Mouse (Mus musculus): ENCODE data around the gene 5830411N06Rik. TPM values are rescaled to one million over a fixed set of nuclear protein-coding genes. Genes with fewer than 3 reads are reported as not detected.

The 5830411N06Rik gene
- total and polyA plus RNA-seq, 3 experiments = 0.12 TPM; not detected in 2

DNA sequence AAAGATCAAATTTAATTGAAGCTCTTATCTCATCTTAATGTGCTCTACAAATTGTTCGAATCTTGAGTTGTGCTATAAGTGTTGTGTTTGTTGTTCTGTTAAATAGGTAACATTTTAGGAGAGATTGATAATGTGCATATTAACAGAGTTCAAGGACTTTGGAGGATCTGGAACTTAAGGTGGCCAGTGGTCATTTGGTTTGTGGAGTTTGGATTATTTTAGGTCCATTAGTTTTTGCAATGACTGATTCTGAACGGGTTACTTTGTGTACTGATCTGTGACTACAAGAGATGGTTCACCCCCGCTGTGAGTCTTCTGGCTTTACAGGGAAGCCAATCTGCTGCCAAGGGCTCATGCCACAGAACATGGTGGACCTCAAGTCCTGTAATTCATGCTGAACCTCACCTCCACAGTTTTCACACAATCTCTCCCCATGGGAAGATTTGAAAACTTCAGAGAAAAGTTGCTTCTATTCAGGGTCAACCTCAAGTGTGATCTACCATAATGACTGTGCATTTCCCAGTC is 72.8 kb downstream of the 5830411N06Rik start:
- H3K9ac ChIP-seq (ENCODE audit: low read depth, low read length) = no peak overlapping the region
- H3K4me1 ChIP-seq (ENCODE audit: control insufficient read depth, insufficient read depth, low read length) = no peaks in the 10 kb centered on the region
- H3K27me3 ChIP-seq (ENCODE audit: control insufficient read depth, insufficient read depth, low read length) = no peaks in the 10 kb centered on the region
- H3K27ac ChIP-seq = no peak overlapping the region
- 76% methylated on average over 3 of the region's 3 CpGs for WGBS
- no peaks in the 10 kb centered on the region for H3K36me3 ChIP-seq (ENCODE audit: control insufficient read depth, insufficient read depth, low read length)
- TF ChIP-seq POLR2A (IDR thresholded peaks at IDR 0.05; ENCODE audit: insufficient read depth, low read depth, low read length) = no peak
- TF ChIP-seq EP300 (IDR thresholded peaks at IDR 0.05; ENCODE audit: insufficient read depth, low read depth, low read length) = no peak
- TF ChIP-seq CTCF (IDR thresholded peaks at IDR 0.05) = no peak
- intact Hi-C loops (cut with DNase I) = no loop called here
- DNase-seq = no peak
- no peaks in the 10 kb centered on the region for H3K79me2 ChIP-seq (replicated peaks; ENCODE audit: control insufficient read depth, insufficient read depth, low read length)
- H3K4me3 ChIP-seq = no peak overlapping the region

DNA sequence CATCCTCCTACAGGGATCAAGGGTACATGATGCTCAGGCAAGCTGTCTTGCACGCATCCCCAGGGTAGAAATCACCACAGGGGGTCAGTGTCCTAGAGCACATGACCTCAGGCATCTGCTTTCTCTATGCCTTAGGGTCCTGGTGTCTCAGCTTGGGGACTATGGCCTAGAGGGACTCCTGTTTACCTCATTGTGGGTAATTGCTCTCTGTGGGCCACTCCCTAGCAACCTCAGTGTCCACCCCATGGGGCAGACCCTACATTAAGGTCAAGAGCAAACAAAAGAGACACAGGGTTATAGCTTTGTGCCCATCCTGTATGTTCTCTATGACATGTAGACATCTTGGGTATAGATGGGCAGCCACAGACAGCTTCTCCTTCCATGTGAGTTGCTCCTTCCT is 73.5 kb downstream of the 5830411N06Rik start, which contains the start of gene Olfr525:
Olfr525 (plus strand) TSS at position 301 of the 400 bp plus-strand sequence.
- H3K79me2 ChIP-seq (replicated peaks; ENCODE audit: control insufficient read depth, insufficient read depth, low read length) = no peaks in the 10 kb centered on the region
- no peak for DNase-seq
- H3K4me3 ChIP-seq = no peak within 1 kb of the TSS
- intact Hi-C loops (cut with DNase I) = no loop called here
- H3K4me1 ChIP-seq (ENCODE audit: control insufficient read depth, insufficient read depth, low read length) = no peaks in the 10 kb centered on the region
- no peaks in the 10 kb centered on the region for H3K27me3 ChIP-seq (ENCODE audit: control insufficient read depth, insufficient read depth, low read length)
- 62% methylated on average over 1 of the region's 1 CpGs for WGBS
- H3K27ac ChIP-seq = no peak within 1 kb of the TSS
- H3K9ac ChIP-seq (ENCODE audit: low read depth, low read length) = no peak within 1 kb of the TSS
- H3K36me3 ChIP-seq (ENCODE audit: control insufficient read depth, insufficient read depth, low read length) = no peaks in the 10 kb centered on the region
- TF ChIP-seq CTCF (IDR thresholded peaks at IDR 0.05) = no peak
- no peak for TF ChIP-seq POLR2A (IDR thresholded peaks at IDR 0.05; ENCODE audit: insufficient read depth, low read depth, low read length)
- TF ChIP-seq EP300 (IDR thresholded peaks at IDR 0.05; ENCODE audit: insufficient read depth, low read depth, low read length) = no peak

DNA sequence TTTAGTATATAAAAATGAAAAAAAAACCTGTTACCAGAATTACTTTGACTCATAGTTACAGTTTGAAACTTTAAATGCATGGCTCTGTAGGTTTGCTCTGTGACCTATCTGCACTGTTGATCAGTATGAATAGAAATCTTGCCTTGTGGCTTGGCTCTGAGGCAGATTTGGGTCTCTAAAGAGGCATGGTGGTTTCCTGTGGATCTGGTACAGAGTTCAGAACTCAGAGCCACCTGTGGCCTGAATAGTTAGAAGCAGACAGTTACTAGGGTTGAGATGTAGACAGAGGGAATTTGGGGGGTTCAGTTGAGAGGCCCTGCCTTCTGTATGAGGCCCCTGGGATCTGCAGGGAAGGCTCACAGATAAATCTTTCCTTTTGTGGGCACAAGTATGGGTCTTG is 74.1 kb downstream of the 5830411N06Rik start:
- Histone ChIP-seq H3K79me2 (replicated peaks; ENCODE audit: control insufficient read depth, insufficient read depth, low read length) (no peaks in the 10 kb centered on the region), H3K27me3 (ENCODE audit: control insufficient read depth, insufficient read depth, low read length) (no peaks in the 10 kb centered on the region), H3K4me1 (ENCODE audit: control insufficient read depth, insufficient read depth, low read length) (no peaks in the 10 kb centered on the region), H3K4me3 (no peak overlapping the region), H3K36me3 (ENCODE audit: control insufficient read depth, insufficient read depth, low read length) (no peaks in the 10 kb centered on the region), H3K27ac (no peak overlapping the region), H3K9ac (ENCODE audit: low read depth, low read length) (no peak overlapping the region)
- no peak for TF ChIP-seq POLR2A (IDR thresholded peaks at IDR 0.05; ENCODE audit: insufficient read depth, low read depth, low read length)
- TF ChIP-seq CTCF (IDR thresholded peaks at IDR 0.05) = no peak
- no peak for TF ChIP-seq EP300 (IDR thresholded peaks at IDR 0.05; ENCODE audit: insufficient read depth, low read depth, low read length)
- intact Hi-C loops (cut with DNase I) = no loop called here
- no peak for DNase-seq

DNA sequence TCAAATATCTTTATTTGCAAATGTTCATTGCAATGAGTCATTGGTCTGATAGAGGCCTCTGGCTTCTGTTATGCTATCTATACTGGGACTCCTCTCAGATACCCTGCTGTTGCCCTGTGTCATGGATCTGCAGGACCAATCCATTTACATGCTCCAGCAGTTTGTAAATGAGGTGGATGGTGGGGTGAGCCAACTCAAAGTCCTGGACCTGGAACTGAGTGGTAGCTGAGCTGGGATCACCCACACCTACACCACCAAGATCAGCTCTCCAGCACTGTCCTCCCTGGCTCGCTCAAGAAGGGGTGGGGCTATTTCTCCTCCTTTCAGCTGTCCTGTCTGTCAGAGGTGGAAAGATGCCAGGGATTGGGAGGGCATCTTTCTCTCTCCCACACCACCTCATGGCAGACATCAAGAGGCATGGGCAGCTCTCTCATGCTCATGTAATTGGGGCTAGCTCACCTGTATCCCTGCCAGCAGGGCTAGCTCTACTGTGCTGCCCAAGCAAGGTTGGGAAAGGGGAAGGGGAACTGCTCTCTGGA is 82.8 kb downstream of the 5830411N06Rik start:
- WGBS = 24% methylated on average over 1 of the region's 1 CpGs
- TF ChIP-seq POLR2A (IDR thresholded peaks at IDR 0.05; ENCODE audit: insufficient read depth, low read depth, low read length) = no peak
- no peak for TF ChIP-seq CTCF (IDR thresholded peaks at IDR 0.05)
- no peak for TF ChIP-seq EP300 (IDR thresholded peaks at IDR 0.05; ENCODE audit: insufficient read depth, low read depth, low read length)
- intact Hi-C loops (cut with DNase I) = no loop called here

DNA sequence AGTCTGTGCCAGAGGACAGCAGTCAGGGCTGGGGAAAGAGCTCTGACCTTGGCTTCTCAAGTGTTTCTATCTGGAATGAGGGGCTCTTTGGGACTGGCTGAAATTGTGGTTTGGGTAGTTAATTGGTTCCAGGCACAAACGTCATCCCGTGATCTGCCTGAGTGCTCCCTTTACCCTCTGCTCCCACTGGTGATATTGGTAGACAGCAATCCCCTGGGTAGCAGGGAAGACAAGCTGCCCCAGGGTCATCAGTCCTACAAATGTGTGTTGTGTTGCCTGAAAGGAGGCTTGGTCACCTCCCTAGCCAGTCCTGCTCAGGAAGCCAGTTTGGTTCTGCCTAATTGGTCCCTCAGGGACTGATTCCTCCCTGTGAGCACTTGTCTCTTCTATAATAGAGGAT is 86.6 kb downstream of the 5830411N06Rik start, which contains the start of gene Olfr527:
Olfr527 (plus strand) TSS at position 301 of the 400 bp plus-strand sequence.
- no peaks in the 10 kb centered on the region for H3K79me2 ChIP-seq (replicated peaks; ENCODE audit: control insufficient read depth, insufficient read depth, low read length)
- H3K4me3 ChIP-seq = no peak within 1 kb of the TSS
- H3K36me3 ChIP-seq (ENCODE audit: control insufficient read depth, insufficient read depth, low read length) = no peaks in the 10 kb centered on the region
- intact Hi-C loops (cut with DNase I) = no loop called here
- no peaks in the 10 kb centered on the region for H3K27me3 ChIP-seq (ENCODE audit: control insufficient read depth, insufficient read depth, low read length)
- H3K9ac ChIP-seq (ENCODE audit: low read depth, low read length) = no peak within 1 kb of the TSS
- 68% methylated on average over 2 of the region's 2 CpGs for WGBS
- TF ChIP-seq EP300 (IDR thresholded peaks at IDR 0.05; ENCODE audit: insufficient read depth, low read depth, low read length) = no peak
- no peak for TF ChIP-seq POLR2A (IDR thresholded peaks at IDR 0.05; ENCODE audit: insufficient read depth, low read depth, low read length)
- no peak for TF ChIP-seq CTCF (IDR thresholded peaks at IDR 0.05)
- H3K27ac ChIP-seq = no peak within 1 kb of the TSS
- no peak for DNase-seq
- no peaks in the 10 kb centered on the region for H3K4me1 ChIP-seq (ENCODE audit: control insufficient read depth, insufficient read depth, low read length)

More for the DNA sequence above, 82.8 kb downstream of the 5830411N06Rik start:
- no peaks in the 10 kb centered on the region for H3K4me1 ChIP-seq (ENCODE audit: control insufficient read depth, insufficient read depth, low read length)
- no peak overlapping the region for H3K9ac ChIP-seq (ENCODE audit: low read depth, low read length)
- no peaks in the 10 kb centered on the region for H3K36me3 ChIP-seq (ENCODE audit: control insufficient read depth, insufficient read depth, low read length)
- no peaks in the 10 kb centered on the region for H3K27me3 ChIP-seq (ENCODE audit: control insufficient read depth, insufficient read depth, low read length)
- H3K27ac ChIP-seq = no peak overlapping the region
- no peak for DNase-seq
- no peak overlapping the region for H3K4me3 ChIP-seq
- H3K79me2 ChIP-seq (replicated peaks; ENCODE audit: control insufficient read depth, insufficient read depth, low read length) = no peaks in the 10 kb centered on the region

Other genes starting within 250 kb of the 5830411N06Rik start
- gene Zfp511, start 210.9 kb upstream of the 5830411N06Rik start, total RNA-seq (2021) = 10 to 100 TPM in 1 of 2 experiments, 1 to 10 TPM in 1; 8.5 to 11.1 TPM
- gene Zfp511, start 210.9 kb upstream of the 5830411N06Rik start, polyA plus RNA-seq (2012; rRNA removed) = 20.8 and 21.2 TPM in 2 replicates
- gene Tubgcp2, start 210.6 kb upstream of the 5830411N06Rik start, total RNA-seq (2021) = 10 to 100 TPM; 28.4 to 33.5 TPM
- 21.7 and 29.7 TPM in 2 replicates for gene Tubgcp2, start 210.6 kb upstream of the 5830411N06Rik start, polyA plus RNA-seq (2012; rRNA removed)
- not detected for gene Msx3, start 198.2 kb upstream of the 5830411N06Rik start, total RNA-seq (2021)
- gene Msx3, start 198.2 kb upstream of the 5830411N06Rik start, polyA plus RNA-seq (2012; rRNA removed) = not detected in 2 replicates
- gene Caly, start 164.7 kb upstream of the 5830411N06Rik start, total RNA-seq (2021) = under 1 TPM in 1 of 2 experiments, not detected in 1; 0.23 TPM
- 0.10 and 0.53 TPM in 2 replicates for gene Caly, start 164.7 kb upstream of the 5830411N06Rik start, polyA plus RNA-seq (2012; rRNA removed)
- gene Prap1, start 153.9 kb upstream of the 5830411N06Rik start, total RNA-seq (2021) = not detected
- gene Prap1, start 153.9 kb upstream of the 5830411N06Rik start, polyA plus RNA-seq (2012; rRNA removed) = 0.27 TPM in 1 of 2 replicates, not detected in the other
- gene Fuom, start 144.8 kb upstream of the 5830411N06Rik start, total RNA-seq (2021) = 10 to 100 TPM; 71.5 to 83.4 TPM
- 101 and 120 TPM in 2 replicates for gene Fuom, start 144.8 kb upstream of the 5830411N06Rik start, polyA plus RNA-seq (2012; rRNA removed)
- 1 to 10 TPM; 3.0 to 3.4 TPM for gene Paox, start 131.5 kb upstream of the 5830411N06Rik start, total RNA-seq (2021)
- gene Paox, start 131.5 kb upstream of the 5830411N06Rik start, polyA plus RNA-seq (2012; rRNA removed) = 5.2 TPM in 2 replicates
- 100 to 1,000 TPM; 438 to 535 TPM for gene Echs1, start 130.8 kb upstream of the 5830411N06Rik start, total RNA-seq (2021)
- 473 and 490 TPM in 2 replicates for gene Echs1, start 130.8 kb upstream of the 5830411N06Rik start, polyA plus RNA-seq (2012; rRNA removed)
- gene Mtg1, start 109.7 kb upstream of the 5830411N06Rik start, total RNA-seq (2021) = 10 to 100 TPM; 25.2 to 27.3 TPM
- 46.2 and 68.8 TPM in 2 replicates for gene Mtg1, start 109.7 kb upstream of the 5830411N06Rik start, polyA plus RNA-seq (2012; rRNA removed)
- gene Sprn, start 92.4 kb upstream of the 5830411N06Rik start, total RNA-seq (2021) = under 1 TPM; 0.52 TPM
- gene Sprn, start 92.4 kb upstream of the 5830411N06Rik start, polyA plus RNA-seq (2012; rRNA removed) = 0.85 and 1.9 TPM in 2 replicates
- gene Olfr522, start 82.5 kb upstream of the 5830411N06Rik start, total RNA-seq (2021) = not detected
- gene Olfr522, start 82.5 kb upstream of the 5830411N06Rik start, polyA plus RNA-seq (2012; rRNA removed) = not detected in 2 replicates
- not detected for gene Olfr523, start 74.1 kb upstream of the 5830411N06Rik start, total RNA-seq (2021)
- gene Olfr523, start 74.1 kb upstream of the 5830411N06Rik start, polyA plus RNA-seq (2012; rRNA removed) = not detected in 2 replicates
- gene Olfr524, start 41.3 kb upstream of the 5830411N06Rik start, total RNA-seq (2021) = not detected
- gene Olfr524, start 41.3 kb upstream of the 5830411N06Rik start, polyA plus RNA-seq (2012; rRNA removed) = not detected in 2 replicates
- not detected for gene Cd163l1, start 29.0 kb upstream of the 5830411N06Rik start, total RNA-seq (2021)
- gene Cd163l1, start 29.0 kb upstream of the 5830411N06Rik start, polyA plus RNA-seq (2012; rRNA removed) = 0.27 TPM in 1 of 2 replicates, not detected in the other
- not detected for gene Olfr525, start 73.6 kb downstream of the 5830411N06Rik start, total RNA-seq (2021)
- not detected in 2 replicates for gene Olfr525, start 73.6 kb downstream of the 5830411N06Rik start, polyA plus RNA-seq (2012; rRNA removed)
- not detected for gene Olfr527, start 86.7 kb downstream of the 5830411N06Rik start, total RNA-seq (2021)
- not detected in 2 replicates for gene Olfr527, start 86.7 kb downstream of the 5830411N06Rik start, polyA plus RNA-seq (2012; rRNA removed)
- gene Olfr60, start 114.4 kb downstream of the 5830411N06Rik start, total RNA-seq (2021) = not detected
- not detected in 2 replicates for gene Olfr60, start 114.4 kb downstream of the 5830411N06Rik start, polyA plus RNA-seq (2012; rRNA removed)
- gene Olfr530, start 129.0 kb downstream of the 5830411N06Rik start, total RNA-seq (2021) = not detected
- not detected in 2 replicates for gene Olfr530, start 129.0 kb downstream of the 5830411N06Rik start, polyA plus RNA-seq (2012; rRNA removed)
- not detected for gene Olfr531, start 155.6 kb downstream of the 5830411N06Rik start, total RNA-seq (2021)
- gene Olfr531, start 155.6 kb downstream of the 5830411N06Rik start, polyA plus RNA-seq (2012; rRNA removed) = not detected in 2 replicates
- not detected for gene Olfr532, start 174.4 kb downstream of the 5830411N06Rik start, total RNA-seq (2021)
- not detected in 2 replicates for gene Olfr532, start 174.4 kb downstream of the 5830411N06Rik start, polyA plus RNA-seq (2012; rRNA removed)
- gene Olfr533, start 216.1 kb downstream of the 5830411N06Rik start, total RNA-seq (2021) = not detected
- not detected in 2 replicates for gene Olfr533, start 216.1 kb downstream of the 5830411N06Rik start, polyA plus RNA-seq (2012; rRNA removed)
- not detected for gene Olfr535, start 236.9 kb downstream of the 5830411N06Rik start, total RNA-seq (2021)
- not detected in 2 replicates for gene Olfr535, start 236.9 kb downstream of the 5830411N06Rik start, polyA plus RNA-seq (2012; rRNA removed)

Measured in heart, adult 2 months (tissue).